Mouse (Mus musculus) intestine, embryonic 16.5 days (tissue): Measurements from ENCODE around the gene AB124611. TPM values are rescaled to one million over a fixed set of nuclear protein-coding genes. Genes with fewer than 3 reads are reported as not detected.
A peak's percentile ranks its signal among the peaks of the same experiment; 100 is the strongest.
"Not testable (repeated sequence)": the region's sequence is repeated elsewhere in the genome, so short reads cannot be mapped to it uniquely, and the experiment has no call there.

Experiments
- ATAC-seq: fragments of 200-750 bp; cut with Nextera tagmentation; 2 replicates; pipeline ENCODE4 v1.8.0; 2017; ENCODE audit warnings: moderate TSS enrichment, moderate library complexity
- H3K27ac ChIP-seq: fragments of 300-500 bp; sonication (generic); 2 replicates; pipeline ENCODE4 v1.5.1; 2014; ENCODE audit warnings: mild to moderate bottlenecking, low read length
- H3K27me3 ChIP-seq: fragments of 300-500 bp; sonication (generic); replicated peaks from 2 replicates; pipeline ENCODE4 v1.6.1; 2014; ENCODE audit warnings: low read length, control low read depth, mixed read lengths; ENCODE audit not compliant: control insufficient read depth, insufficient read depth
- H3K36me3 ChIP-seq: fragments of 300-500 bp; sonication (generic); 2 replicates; pipeline ENCODE4 v1.6.1; 2014; ENCODE audit warnings: low read length, control low read depth; ENCODE audit not compliant: control insufficient read depth, insufficient read depth
- H3K4me1 ChIP-seq: fragments of 300-500 bp; sonication (generic); 2 replicates; pipeline ENCODE4 v1.6.1; 2014; ENCODE audit warnings: low read length, control low read depth, mixed read lengths; ENCODE audit not compliant: control insufficient read depth, insufficient read depth
- H3K4me2 ChIP-seq: fragments of 300-500 bp; sonication (generic); 2 replicates; pipeline ENCODE4 v1.6.1; 2014; ENCODE audit warnings: low read depth, low read length, control low read depth
- H3K4me3 ChIP-seq: fragments of 300-500 bp; sonication (generic); 2 replicates; pipeline ENCODE4 v1.5.1; 2014; ENCODE audit warnings: mild to moderate bottlenecking, low read length
- H3K9ac ChIP-seq: fragments of 300-500 bp; sonication (generic); 2 replicates; pipeline ENCODE4 v1.6.1; 2014; ENCODE audit warnings: low read depth, low read length
- H3K9me3 ChIP-seq: fragments of 300-500 bp; sonication (generic); 2 replicates; pipeline ENCODE4 v1.6.1; 2016; ENCODE audit warnings: low read length, control low read depth; ENCODE audit not compliant: control insufficient read depth
- WGBS: fragments of 180-500 bp; shearing (Covaris S2); extraction: QIAGEN DNeasy Blood & Tissue Kit; methylation state at CpG from one replicate; pipeline ENCODE4 v1.1.7; 2014; 5-methylcytosine and 5-hydroxymethylcytosine counted together
- polyA plus RNA-seq: library from polyadenylated mRNA; unstranded; fragments of >200 nt; fragmentation: Nextera tagmentation; extraction: Ambion mirVana; gene quantifications from 2 replicates; pipeline ENCODE4 v1.2.1, GENCODE M21; 2015

The AB124611 gene
- polyA plus RNA-seq, 1 experiment from 2014 or later, result 3.2 TPM

- peaks cover 15% of the 10 kb centered on the region for H3K4me1 ChIP-seq
- no peaks in the 10 kb centered on the region for H3K36me3 ChIP-seq
- no peak overlapping the region for H3K9ac ChIP-seq
- H3K4me3 ChIP-seq, result no peak overlapping the region
- H3K27me3 ChIP-seq, result no peaks in the 10 kb centered on the region
- H3K27ac ChIP-seq, result no peak overlapping the region
- no peaks in the 10 kb centered on the region for H3K9me3 ChIP-seq
- no peak overlapping the region for H3K4me2 ChIP-seq
- no peak for ATAC-seq
- 97% methylated on average over 4 of the region's 4 CpGs for WGBS
Measured at GRCm38 (mm10) chr9:21513466-21513865, 12.5 kb upstream of the AB124611 start.

- H3K27me3 ChIP-seq, result no peaks in the 10 kb centered on the region
- H3K4me2 ChIP-seq, result no peak overlapping the region
- no peaks in the 10 kb centered on the region for H3K9me3 ChIP-seq
- ATAC-seq, result no peak
- no peak overlapping the region for H3K27ac ChIP-seq
- no peak overlapping the region for H3K9ac ChIP-seq
- no peak overlapping the region for H3K4me3 ChIP-seq
- H3K36me3 ChIP-seq, result no peaks in the 10 kb centered on the region
- no peaks in the 10 kb centered on the region for H3K4me1 ChIP-seq
- 67% methylated on average over 6 of the region's 6 CpGs for WGBS
Measured at GRCm38 (mm10) chr9:21517947-21518495, 8.0 kb upstream of the AB124611 start.

GRCm38 (mm10) chr9:21518690-21519089, 7.3 kb upstream of the AB124611 start:
- not testable (repeated sequence) for ATAC-seq, H3K36me3 ChIP-seq, H3K4me3 ChIP-seq, H3K27me3 ChIP-seq, H3K9ac ChIP-seq, H3K27ac ChIP-seq, H3K9me3 ChIP-seq, H3K4me2 ChIP-seq, H3K4me1 ChIP-seq
- 74% methylated on average over 6 of the region's 6 CpGs for WGBS

- H3K4me2 ChIP-seq, result no peak overlapping the region
- 73% methylated on average over 7 of the region's 7 CpGs for WGBS
- H3K36me3 ChIP-seq, result no peaks in the 10 kb centered on the region
- no peak overlapping the region for H3K9ac ChIP-seq
- no peak overlapping the region for H3K27ac ChIP-seq
- no peak overlapping the region for H3K4me3 ChIP-seq
- ATAC-seq, result no peak
- no peaks in the 10 kb centered on the region for H3K27me3 ChIP-seq
- H3K9me3 ChIP-seq, result no peaks in the 10 kb centered on the region
- no peaks in the 10 kb centered on the region for H3K4me1 ChIP-seq
Measured at GRCm38 (mm10) chr9:21525142-21525936, 637 bp upstream of the AB124611 start.

GRCm38 (mm10) chr9:21526634-21526944, 613 bp downstream of the AB124611 start:
- no peak for ATAC-seq
- Histone ChIP-seq H3K4me1 (no peaks in the 10 kb centered on the region), H3K27ac (no peak overlapping the region), H3K9me3 (no peaks in the 10 kb centered on the region), H3K27me3 (no peaks in the 10 kb centered on the region), H3K36me3 (no peaks in the 10 kb centered on the region), H3K4me3 (no peak overlapping the region), H3K4me2 (no peak overlapping the region), H3K9ac (0 out of 2 replicates have a peak overlapping the region, but pooled peaks have one; percentile 24)
- 71% methylated on average over 3 of the region's 3 CpGs for WGBS

- no peak overlapping the region for H3K4me2 ChIP-seq
- H3K9me3 ChIP-seq, result no peaks in the 10 kb centered on the region
- no peak overlapping the region for H3K4me3 ChIP-seq
- no peaks in the 10 kb centered on the region for H3K36me3 ChIP-seq
- no peaks in the 10 kb centered on the region for H3K4me1 ChIP-seq
- ATAC-seq, result no peak
- H3K27ac ChIP-seq, result no peak overlapping the region
- no peak overlapping the region for H3K9ac ChIP-seq
- WGBS, result 97% methylated on average over 2 of the region's 2 CpGs
- no peaks in the 10 kb centered on the region for H3K27me3 ChIP-seq
Measured at GRCm38 (mm10) chr9:21527100-21527801, 1.3 kb downstream of the AB124611 start.

- 69% methylated on average over 1 of the region's 1 CpGs for WGBS
- Histone ChIP-seq H3K4me2 (no peak overlapping the region), H3K27me3 (no peaks in the 10 kb centered on the region), H3K27ac (no peak overlapping the region), H3K36me3 (no peaks in the 10 kb centered on the region), H3K4me1 (no peaks in the 10 kb centered on the region), H3K9me3 (no peaks in the 10 kb centered on the region), H3K4me3 (no peak overlapping the region), H3K9ac (no peak overlapping the region)
- ATAC-seq, result no peak
Measured at GRCm38 (mm10) chr9:21527917-21528324, 1.9 kb downstream of the AB124611 start.

- Histone ChIP-seq H3K36me3 (no peaks in the 10 kb centered on the region), H3K4me3 (no peak overlapping the region), H3K4me1 (no peaks in the 10 kb centered on the region), H3K4me2 (no peak overlapping the region), H3K27me3 (no peaks in the 10 kb centered on the region), H3K27ac (no peak overlapping the region), H3K9ac (no peak overlapping the region), H3K9me3 (no peaks in the 10 kb centered on the region)
- ATAC-seq, result no peak
- 93% methylated on average over 14 of the region's 14 CpGs for WGBS
Measured at GRCm38 (mm10) chr9:21536501-21536900, 10.5 kb downstream of the AB124611 start.

GRCm38 (mm10) chr9:21537009-21537408, 11.0 kb downstream of the AB124611 start:
- H3K36me3 ChIP-seq, result no peaks in the 10 kb centered on the region
- H3K9ac ChIP-seq, result no peak overlapping the region
- H3K4me2 ChIP-seq, result no peak overlapping the region
- no peak for ATAC-seq
- no peaks in the 10 kb centered on the region for H3K4me1 ChIP-seq
- H3K9me3 ChIP-seq, result no peaks in the 10 kb centered on the region
- WGBS, result 76% methylated on average over 4 of the region's 4 CpGs
- no peak overlapping the region for H3K4me3 ChIP-seq
- H3K27ac ChIP-seq, result no peak overlapping the region
- H3K27me3 ChIP-seq, result no peaks in the 10 kb centered on the region
